Mouse (Mus musculus) embryonic facial prominence, embryonic 12.5 days (tissue): ENCODE data around the gene Col1a2. TPM values are rescaled to one million over a fixed set of nuclear protein-coding genes. Genes with fewer than 3 reads are reported as not detected.

Experiments
- ATAC-seq: fragments of 200-750 bp; cut with Nextera tagmentation; 2 replicates; pipeline ENCODE4 v1.8.0; 2017; ENCODE audit not compliant: insufficient number of reproducible peaks, insufficient read depth, low FRiP score, low TSS enrichment
- H3K27ac ChIP-seq: fragments of 300-500 bp; sonication (generic); 2 replicates; pipeline ENCODE4 v1.5.1; 2016; ENCODE audit warnings: mild to moderate bottlenecking
- H3K27me3 ChIP-seq: fragments of 300-500 bp; sonication (generic); 2 replicates; pipeline ENCODE4 v1.6.1; 2016; ENCODE audit warnings: mild to moderate bottlenecking, moderate library complexity
- H3K36me3 ChIP-seq: fragments of 300-500 bp; sonication (generic); 2 replicates; pipeline ENCODE4 v1.6.1; 2016; ENCODE audit warnings: mild to moderate bottlenecking
- H3K4me1 ChIP-seq: fragments of 300-500 bp; sonication (generic); 2 replicates; pipeline ENCODE4 v1.6.1; 2016
- H3K4me2 ChIP-seq: fragments of 300-500 bp; sonication (generic); replicated peaks from 2 replicates; pipeline ENCODE4 v1.6.1; 2016; ENCODE audit warnings: mild to moderate bottlenecking, moderate library complexity
- H3K4me3 ChIP-seq: fragments of 300-500 bp; sonication (generic); 2 replicates; pipeline ENCODE4 v1.5.1; 2016; ENCODE audit warnings: mild to moderate bottlenecking
- H3K9ac ChIP-seq: fragments of 300-500 bp; sonication (generic); 2 replicates; pipeline ENCODE4 v1.6.1; 2016; ENCODE audit warnings: mild to moderate bottlenecking, moderate library complexity
- H3K9me3 ChIP-seq: fragments of 300-500 bp; sonication (generic); 2 replicates; pipeline ENCODE4 v1.6.1; 2016; ENCODE audit warnings: mild to moderate bottlenecking, moderate library complexity
- WGBS: fragments of 180-500 bp; shearing (Covaris S2); methylation state at CpG from one replicate; pipeline ENCODE4 v1.1.7; 2016; 5-methylcytosine and 5-hydroxymethylcytosine counted together
- polyA plus RNA-seq: library from polyadenylated mRNA; unstranded; fragments of >200 nt; fragmentation: Nextera tagmentation; extraction: Ambion mirVana; gene quantifications from 2 replicates; pipeline ENCODE4 v1.2.1, GENCODE M21; 2016

Gene Col1a2
- polyA plus RNA-seq, 1 experiment from 2014 or later: 672 TPM

- H3K4me2 ChIP-seq: no peak overlapping the region
Observed at GRCm38 (mm10) chr6:4590089-4590488, 85.5 kb downstream of the Col1a2 start.

More at GRCm38 (mm10) chr6:4590089-4590488, 85.5 kb downstream of the Col1a2 start:
- ATAC-seq: no peak
- no peaks in the 10 kb centered on the region for H3K4me1 ChIP-seq
- no peak overlapping the region for H3K4me3 ChIP-seq
- no peaks in the 10 kb centered on the region for H3K9me3 ChIP-seq
- 67% methylated on average over 8 of the region's 8 CpGs for WGBS
- no peaks in the 10 kb centered on the region for H3K27me3 ChIP-seq
- no peak overlapping the region for H3K9ac ChIP-seq
- no peaks in the 10 kb centered on the region for H3K36me3 ChIP-seq
- no peak overlapping the region for H3K27ac ChIP-seq

Other genes with a start within 250 kb of the Col1a2 start
- 42.7 and 44.1 TPM in 2 replicates for gene Casd1, start 96.0 kb downstream of the Col1a2 start, polyA plus RNA-seq
- gene Sgce, start 242.4 kb downstream of the Col1a2 start, polyA plus RNA-seq: 58.0 and 61.8 TPM in 2 replicates
- gene Peg10, start 242.5 kb downstream of the Col1a2 start, polyA plus RNA-seq: 11.5 and 12.9 TPM in 2 replicates